Mouse (Mus musculus) spleen, embryonic (tissue): ENCODE measurements around the gene Mindy3.
"Not testable (repeated sequence)": the region's sequence is repeated elsewhere in the genome, so short reads cannot be mapped to it uniquely, and the experiment has no call there.

Experiments used
- CTCF ChIA-PET: fragments of 350-600 bp; sonication (Branson Sonifier 250); formaldehyde crosslinking; loops from one replicate; lab custom pipeline; 2022; lab: Charles Lee

The Mindy3 gene

DNA sequence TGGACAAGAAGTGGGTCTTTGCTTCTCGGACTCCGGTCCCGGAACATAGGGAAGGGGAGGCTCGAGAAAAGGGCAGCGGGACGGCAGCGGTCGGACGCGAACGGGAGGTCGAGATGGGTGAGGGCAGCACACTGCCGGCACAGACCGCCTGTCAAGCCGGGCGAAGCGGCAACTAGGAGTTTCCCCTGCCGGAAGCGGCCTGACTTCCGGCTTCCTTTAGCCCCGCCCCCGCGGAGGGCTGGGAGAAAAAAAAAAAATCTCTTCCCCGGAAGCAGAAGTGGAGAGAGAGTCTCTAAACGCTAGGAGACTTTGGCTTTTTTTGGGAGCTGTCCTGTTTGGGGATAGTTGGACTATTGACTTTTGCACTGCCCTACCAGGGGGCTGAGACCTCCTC, at the start of gene Mindy3:
Gene Mindy3 (minus strand): TSS at position 209 of the 394 bp plus-strand sequence.
- CTCF ChIA-PET, result interaction anchor here (0.7 kb wide), 2 partner anchors 107 to 1136 kb away, joined by 4 to 6 read pairs; no protein-coding TSS in a partner anchor

DNA sequence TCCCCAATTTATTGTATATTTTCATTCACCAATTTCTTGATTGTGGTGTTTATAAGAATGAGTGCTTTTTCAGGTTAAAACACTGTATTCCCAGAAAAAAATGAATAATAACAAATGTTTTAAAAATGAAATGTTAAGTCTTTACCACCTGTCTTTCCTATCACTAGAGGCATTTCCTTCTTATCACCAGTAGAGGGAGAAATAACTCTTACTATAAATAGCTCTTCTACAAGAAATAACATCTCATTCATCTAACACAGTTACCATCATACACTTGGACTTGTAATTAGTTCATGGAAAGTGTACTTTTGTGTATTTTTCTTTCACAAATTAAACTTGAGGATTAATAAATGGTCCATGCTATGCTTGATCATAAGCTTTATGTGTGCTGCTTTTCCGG, 40.5 kb upstream of the Mindy3 start:
- CTCF ChIA-PET, result no interaction called here

DNA sequence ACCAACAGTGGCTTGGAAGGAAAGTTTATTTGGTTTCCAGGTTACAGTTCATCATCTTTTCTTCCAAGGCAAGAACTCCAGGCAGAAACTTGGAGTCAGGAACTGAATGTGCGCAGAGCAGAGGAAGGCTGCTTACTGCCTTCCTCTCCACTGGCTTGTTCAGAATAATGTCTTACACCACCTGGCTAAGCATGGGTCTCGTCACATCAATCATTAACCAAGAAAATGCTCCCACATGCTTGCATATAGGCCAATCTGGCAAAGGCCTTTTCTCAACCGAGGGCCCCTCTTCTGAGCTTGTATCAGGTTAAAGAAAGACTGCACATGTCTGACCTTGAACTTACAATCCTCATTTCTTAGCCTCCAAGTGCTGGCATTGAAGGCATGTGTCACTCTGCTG, 30.8 kb upstream of the Mindy3 start:
- CTCF ChIA-PET, result no interaction called here

DNA sequence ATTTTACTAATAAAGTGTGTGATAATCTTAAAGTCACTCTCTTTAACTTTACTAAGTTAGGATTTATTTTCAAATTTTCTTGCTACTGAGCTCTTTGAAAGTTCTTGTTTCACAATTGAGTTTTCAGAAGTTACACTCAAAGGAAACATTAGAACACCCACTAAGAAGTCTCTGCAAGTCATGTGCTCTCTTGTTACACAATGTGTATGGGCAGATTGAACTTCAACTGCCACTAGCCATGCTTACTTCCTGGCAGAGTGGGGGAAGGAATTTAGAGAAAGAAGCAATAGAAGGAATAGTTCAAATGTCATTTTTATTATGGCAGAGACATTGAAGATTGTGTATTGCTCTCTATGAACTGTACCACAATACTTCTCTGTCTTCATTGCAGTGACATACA, 20.9 kb upstream of the Mindy3 start:
- CTCF ChIA-PET, result no interaction called here

DNA sequence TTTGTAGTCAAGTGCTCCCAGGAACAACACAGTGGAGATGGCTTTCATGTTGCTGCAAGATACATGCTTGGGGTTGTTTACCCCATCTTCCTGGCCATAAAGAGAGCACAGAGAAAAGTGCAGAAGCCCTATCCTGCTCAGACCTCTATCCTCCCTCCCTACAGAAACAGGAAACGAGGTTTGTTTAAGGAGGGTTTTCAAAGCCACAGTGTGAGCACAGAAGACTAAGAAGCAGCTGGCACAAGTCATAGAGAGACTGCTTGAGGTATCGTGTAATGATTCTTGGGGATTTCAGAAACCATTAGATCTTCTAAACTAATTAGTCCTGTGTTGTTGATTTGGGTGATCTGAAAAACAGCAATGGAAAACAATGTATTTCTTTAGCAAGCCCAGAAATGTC, 20.3 kb upstream of the Mindy3 start:
- CTCF ChIA-PET, result no interaction called here

DNA sequence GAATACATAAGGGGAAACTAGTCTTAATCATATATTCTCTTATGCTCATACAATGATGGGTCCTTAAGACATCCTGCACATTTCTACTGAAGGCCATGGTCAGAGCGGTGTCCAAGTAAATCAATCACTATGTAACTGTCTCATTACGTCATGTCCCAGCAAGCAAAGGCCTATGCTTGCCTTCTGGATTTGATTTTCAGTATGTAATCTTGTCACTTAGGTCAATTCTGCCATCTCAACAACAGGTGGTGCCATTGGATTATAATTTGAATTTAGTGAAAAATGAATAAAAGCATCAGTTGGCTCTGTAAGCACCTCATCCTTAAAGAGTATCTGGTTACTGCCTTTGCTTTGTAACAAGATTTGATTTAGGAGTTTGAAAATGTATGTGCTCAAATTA, 18.9 kb upstream of the Mindy3 start:
- CTCF ChIA-PET, result no interaction called here

DNA sequence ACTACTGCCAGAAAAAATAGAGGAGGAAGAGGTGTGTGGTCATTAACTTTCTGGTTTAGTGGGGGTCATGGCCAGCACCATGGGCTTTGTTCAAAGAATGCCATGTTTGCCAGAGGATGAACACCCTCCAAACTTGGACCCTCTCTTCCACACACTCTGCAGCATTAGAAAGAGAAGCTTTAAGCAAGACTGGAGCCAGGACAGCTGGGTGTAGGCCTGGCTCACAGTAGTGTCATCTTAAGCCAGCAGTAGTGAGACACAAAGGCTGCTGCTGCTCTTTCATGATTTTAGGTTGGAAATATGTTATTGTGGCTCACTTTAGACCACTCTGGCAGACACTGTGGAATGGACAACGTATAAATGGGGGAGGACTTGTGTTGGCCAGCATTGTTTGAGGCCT, 12.8 kb upstream of the Mindy3 start:
- CTCF ChIA-PET, result no interaction called here

DNA sequence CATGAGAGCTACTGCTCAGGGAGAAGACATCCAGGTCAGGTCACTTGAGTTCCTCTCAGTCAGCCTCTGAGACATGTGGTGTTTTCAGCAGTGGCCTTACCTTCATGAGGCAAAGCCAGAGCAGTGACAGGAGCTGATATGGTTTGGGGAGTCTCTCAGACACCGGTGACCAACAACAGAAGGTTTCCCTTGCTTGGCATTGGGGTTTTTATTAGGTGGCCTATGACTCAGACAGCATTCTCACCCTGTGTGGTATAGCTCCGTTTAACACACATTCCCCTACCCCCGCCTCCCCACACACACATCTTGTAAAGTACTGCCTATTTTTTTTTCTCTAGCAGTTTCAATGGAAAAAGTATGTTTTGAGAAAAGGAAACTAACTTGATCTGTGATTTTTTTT, 5.1 kb upstream of the Mindy3 start:
- CTCF ChIA-PET, result no interaction called here

DNA sequence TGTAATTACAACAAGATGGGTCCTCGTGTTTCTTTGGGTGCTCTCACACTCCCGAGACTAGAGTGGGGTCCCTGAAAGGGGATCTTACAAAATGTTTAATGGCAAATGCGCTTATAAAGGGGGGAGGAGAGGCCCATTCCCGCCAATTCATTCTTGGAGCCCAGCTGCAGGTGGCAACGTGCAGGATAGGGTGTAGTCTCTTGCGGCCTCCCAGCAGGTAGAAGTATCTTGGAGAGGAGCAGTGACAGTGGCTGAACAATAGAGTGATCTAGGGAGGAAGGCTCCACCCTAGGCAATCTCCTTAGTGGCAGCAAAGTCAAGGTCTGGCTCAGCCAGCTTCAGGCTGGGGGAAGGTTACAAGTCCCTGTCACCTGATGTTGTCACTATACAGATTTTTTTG, 4.2 kb upstream of the Mindy3 start:
- CTCF ChIA-PET, result not testable (repeated sequence)

DNA sequence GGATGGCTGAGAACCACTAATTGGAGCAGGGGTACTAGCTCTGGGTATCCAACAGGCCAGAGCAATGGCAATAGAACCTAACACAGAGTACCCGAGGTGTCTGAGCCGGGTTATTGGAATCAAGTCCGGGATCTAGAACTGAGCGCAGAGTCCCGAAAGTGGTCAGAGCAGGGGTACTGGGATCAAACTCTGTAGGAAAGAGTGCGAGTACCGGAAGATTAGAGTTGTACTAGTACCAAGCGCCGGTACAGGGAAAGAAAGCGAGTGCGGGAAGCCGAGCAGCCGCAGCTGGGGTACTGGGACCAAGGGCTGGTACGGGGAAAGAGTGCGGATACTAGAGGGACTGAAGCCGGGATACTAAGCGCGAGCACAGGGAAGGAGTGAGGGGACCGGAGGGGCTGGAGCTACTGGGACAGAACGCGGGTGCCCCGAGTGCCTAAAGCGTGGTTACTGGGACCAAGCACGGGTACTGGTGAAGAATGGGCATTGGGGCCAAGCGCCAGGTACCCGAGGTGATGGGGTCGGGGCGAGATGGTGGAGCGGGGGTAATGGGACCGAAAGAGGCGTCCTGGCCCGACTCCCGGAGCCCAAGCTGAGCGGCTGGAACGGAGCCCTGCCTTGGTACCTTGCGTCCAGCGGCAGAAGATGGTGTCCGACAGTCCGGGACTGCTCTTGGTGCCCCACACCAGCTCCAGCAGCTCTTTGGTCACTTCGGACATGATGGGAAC, 572 bp downstream of the Mindy3 start:
- CTCF ChIA-PET, result no interaction called here

DNA sequence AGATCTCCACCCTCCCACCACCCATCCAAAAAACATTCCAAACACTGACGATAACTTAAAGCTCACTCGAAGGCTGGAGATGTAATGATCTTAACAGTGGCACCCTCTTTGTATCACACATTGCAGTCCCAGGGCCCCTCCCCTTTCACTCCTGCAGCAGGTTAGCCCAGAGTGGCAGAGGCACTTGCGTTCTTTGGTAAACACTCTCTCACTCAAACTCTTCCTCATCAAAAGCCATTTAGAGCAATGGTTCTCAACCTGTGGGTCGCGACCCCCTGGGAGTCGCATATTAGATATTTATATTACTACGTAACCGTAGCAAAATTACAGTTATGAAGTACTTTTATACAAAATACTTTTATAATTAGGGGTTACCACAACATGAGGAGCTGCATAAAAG, 1.1 kb downstream of the Mindy3 start:
- CTCF ChIA-PET, result interaction anchor here (0.6 kb wide), 1 partner anchor 756 kb away, joined by 3 read pairs; no protein-coding TSS in a partner anchor

DNA sequence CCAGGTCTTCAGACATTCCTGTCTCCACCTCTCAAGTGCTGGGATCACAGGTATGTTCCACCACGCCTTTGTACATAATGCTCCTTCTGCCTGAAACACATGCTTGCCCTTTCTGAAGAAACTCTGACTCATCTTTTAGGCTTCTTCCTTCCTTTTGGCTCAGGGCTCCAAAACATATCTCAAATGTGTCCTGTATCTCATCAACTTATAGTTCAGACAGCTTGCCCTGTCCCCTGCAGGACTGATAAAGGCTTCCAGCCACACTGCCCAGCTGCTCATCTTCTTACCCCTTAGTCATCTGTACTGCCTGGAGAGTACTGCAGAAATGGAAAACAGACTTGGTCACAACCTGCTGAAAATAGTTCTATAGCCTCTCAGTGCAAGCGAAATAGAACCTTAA, 7.0 kb downstream of the Mindy3 start:
- CTCF ChIA-PET, result no interaction called here

DNA sequence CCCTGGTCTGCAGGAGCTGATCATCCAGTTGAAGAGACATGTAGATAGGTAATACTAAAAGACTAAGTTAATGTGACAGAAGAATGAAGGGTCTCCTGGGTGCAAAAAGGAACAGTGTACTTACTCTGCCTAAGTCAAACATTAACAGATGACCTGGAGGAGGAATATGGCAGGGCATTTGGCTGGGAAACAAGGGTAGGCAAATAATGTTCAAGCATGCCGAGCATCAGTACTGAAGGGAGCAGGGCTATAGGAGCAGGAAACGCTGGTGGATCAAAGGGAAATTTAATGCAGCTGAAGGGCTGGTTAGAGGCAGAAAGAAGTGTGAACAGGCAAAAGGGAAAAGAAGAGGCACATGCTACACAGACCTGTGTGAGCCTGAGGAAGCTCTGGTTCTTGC, 8.1 kb downstream of the Mindy3 start:
- CTCF ChIA-PET, result interaction anchor here (0.6 kb wide), 1 partner anchor 351 kb away, joined by 4 read pairs; no protein-coding TSS in a partner anchor

DNA sequence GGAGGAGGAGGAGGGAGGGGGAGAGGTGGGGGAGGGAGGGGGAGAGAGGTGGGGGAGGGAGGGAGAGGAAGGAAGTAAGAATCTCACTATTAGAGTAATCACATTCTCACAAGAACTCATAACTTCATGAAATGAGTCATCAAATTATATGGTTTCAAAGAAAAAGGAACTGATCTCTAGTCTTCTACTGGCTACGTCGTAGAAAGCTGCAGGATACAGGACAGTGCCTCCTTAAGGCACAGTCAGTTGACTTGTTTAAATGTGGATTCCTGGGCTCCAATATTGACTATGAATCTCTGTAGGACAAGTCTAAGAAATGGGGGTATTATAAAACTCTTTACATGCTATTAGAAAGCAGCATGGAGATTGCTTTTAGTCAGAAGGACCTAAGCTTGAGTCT, 12.5 kb downstream of the Mindy3 start:
- CTCF ChIA-PET, result no interaction called here

DNA sequence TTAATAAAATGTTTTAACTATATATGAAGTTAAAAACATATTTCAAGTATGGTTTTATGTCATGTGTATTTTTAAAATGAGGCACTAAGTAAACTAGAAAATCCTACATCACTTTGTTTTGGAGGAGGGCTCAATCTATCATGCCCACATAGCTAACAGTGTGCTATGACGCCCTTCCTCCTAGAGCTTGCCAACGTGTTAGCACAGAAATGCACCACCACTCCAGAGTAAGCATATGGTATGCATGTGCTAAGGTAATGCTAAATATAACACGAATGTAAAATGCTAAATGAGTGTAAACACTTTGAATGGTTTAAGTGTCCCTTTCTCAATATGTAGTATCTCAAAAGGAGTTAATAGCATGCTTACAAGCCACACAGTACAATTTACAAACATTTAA, 16.8 kb downstream of the Mindy3 start:
- CTCF ChIA-PET, result no interaction called here

DNA sequence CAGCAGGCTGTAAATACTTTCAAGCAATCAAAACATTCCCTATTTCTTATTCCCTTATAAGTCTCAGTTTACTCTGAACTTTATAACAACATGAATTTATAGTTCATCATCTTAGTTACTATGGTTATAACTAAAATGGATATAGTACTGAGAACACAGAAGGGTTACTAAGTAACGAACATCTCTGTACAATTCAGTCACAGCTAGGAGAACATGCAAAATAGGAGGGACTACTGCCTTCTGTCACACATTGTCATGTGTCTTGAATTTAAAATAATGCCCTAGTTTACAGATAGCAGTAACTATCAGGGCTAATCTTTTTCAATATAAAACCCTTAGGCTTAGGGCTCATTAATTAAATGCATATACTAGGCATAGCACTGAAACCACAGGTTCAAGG, 18.1 kb downstream of the Mindy3 start:
- CTCF ChIA-PET, result no interaction called here

DNA sequence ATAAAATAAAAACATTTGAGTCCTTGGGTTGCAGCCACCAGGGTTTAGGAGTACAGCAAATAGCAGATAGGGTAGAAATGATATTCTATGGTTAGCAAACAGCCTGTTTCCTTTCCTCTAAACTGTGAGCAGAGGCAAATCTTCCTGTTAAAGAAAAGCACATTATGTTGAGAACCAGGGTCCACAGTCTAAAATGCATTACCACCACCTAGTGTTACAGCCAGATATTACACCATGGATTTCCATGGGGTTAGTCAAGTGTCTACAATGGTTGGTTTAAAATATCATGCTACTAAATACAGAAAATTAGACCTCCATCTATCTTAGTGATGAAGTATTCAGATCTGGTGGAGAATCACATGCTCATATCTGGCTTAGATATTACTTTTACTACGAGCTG, 30.2 kb downstream of the Mindy3 start:
- CTCF ChIA-PET, result no interaction called here

DNA sequence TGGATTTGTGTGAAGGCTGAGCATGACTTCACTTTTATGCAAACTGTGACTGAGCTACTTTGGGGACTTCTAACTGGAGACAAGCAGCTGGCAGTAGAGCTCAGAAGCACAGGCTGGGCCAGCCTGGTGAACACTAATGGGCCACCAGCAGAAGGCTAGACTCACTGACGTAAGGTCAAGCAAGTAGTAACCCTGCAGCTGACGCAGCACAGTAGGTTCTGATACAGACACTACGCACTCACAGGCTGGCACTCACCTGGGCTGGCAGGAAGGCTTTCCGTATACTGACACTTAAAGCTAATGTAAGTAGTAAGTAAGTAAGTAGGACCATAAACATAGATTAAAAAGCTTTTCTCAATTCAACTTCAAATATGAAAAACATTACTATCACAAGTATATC, 30.7 kb downstream of the Mindy3 start:
- CTCF ChIA-PET, result no interaction called here

DNA sequence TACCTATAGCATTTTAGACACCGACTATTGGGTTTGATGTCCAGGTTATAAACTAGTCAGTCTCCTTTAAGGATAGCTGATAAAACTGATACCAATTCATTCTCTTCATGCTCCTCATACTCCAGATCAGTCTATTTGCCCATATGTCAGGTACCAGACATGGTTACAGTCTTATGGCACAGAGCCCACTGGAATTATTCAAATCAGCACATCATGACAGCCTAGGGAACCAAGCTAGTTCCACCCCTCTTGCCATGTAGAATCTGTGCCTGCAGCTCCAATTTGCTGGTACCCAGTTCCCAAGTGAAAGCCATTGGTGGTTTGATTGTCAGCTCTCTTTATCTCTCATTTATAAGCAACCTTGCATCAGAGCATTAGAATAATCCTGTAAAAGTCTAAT, 34.9 kb downstream of the Mindy3 start:
- CTCF ChIA-PET, result interaction anchor here (0.6 kb wide), 1 partner anchor 892 kb away, joined by 3 read pairs; no protein-coding TSS in a partner anchor

DNA sequence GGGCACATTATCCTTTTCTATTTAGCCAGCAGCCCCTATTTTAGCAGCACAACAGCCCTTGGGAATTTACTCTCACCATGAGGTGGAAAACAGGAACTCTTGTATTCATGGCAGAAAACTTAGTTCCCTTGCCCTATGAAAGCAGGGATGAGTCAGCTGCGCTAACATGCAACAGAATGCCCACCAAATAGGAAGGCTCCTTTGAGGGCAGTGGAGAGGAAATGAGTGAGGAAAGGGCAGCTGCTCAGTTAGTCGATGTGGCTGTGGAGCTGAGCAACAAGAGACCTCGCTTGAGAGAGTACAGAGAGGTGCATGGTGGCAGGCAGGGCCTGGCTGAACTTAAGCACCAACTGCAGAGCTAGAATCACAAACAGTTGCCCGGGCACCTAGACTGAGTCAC, 36.6 kb downstream of the Mindy3 start:
- CTCF ChIA-PET, result no interaction called here

DNA sequence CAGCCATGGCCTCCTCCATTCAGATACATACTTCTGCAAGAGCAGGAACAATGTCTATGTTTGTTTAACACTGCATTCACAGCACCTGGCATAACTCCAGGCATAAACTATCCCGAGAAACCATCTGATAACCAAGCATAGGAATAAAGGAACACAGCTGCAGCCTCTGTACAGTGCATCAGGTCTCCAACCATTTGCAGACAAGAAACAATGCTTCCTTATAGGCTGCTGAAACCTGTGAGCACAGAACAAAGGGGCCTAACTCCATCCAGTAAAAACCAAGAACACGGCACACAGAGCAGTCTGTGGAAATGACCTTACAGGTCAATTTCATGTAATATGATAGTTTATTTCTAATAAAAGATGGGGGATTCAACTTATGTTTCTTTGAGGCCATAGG, 39.0 kb downstream of the Mindy3 start:
- CTCF ChIA-PET, result no interaction called here

DNA sequence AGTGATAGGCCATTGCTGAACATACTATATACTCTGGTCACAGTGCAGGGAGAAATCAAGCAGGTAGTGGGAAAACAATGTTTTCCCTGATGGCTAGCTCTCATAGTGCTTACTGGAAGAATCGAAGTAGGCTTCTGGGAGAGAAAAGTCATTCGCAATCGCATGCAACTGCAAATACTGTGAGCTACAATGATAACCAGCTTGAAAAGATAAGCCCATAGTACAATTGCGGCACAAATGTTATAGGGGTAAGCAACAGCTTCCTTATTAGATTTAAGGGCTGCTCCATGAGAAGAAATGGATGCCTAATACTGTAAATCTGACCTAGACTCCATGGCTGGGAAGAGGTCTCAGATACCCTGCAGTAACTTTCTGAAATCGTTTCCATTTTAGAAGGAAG, 40.7 kb downstream of the Mindy3 start:
- CTCF ChIA-PET, result interaction anchor here (1.0 kb wide), 1 partner anchor 28 kb away, joined by 3 read pairs; no protein-coding TSS in a partner anchor

DNA sequence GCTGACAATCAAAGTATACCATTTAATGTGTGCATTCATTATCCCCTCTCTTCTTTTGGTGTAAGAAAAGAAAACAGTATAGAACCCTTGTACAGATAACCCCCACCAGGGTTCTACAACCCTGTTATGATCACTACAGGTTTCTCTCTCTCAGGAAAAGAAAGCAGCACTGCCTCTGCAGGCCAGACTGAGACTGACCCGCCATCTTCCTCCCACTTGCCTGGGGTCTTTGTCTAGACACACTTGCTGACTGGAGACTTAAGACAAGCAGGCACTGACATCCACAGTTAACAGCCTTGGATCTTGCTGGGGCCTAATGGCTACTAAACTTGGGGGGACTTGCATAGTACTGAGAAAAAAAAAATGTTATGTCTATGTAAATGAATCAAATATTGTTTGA, 42.2 kb downstream of the Mindy3 start:
- CTCF ChIA-PET, result no interaction called here

DNA sequence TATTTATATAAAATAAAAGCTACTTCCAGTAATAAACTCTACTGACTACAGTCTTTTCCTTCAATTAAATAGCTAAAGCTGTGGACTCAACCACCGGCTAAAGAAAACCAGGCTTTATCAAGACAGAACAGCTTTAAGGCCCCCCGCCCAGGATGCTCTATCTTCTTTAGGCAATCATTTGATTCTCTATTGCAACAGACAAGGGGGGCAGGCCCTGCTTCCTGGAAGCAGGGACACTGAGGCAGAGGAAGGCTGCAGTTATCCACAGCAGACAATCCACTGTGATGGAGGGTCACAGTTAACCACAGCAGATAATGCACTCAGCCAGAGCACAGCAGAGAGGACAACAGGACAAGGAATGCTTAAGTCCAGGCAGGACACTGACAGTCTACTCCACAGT, 46.4 kb downstream of the Mindy3 start:
- CTCF ChIA-PET, result no interaction called here
